Mouse (Mus musculus) midbrain, embryonic 13.5 days (tissue): ENCODE data around the gene B230217C12Rik. TPM values are rescaled to one million over a fixed set of nuclear protein-coding genes. Genes with fewer than 3 reads are reported as not detected.

ENCODE experiments used
- ATAC-seq: fragments of 200-750 bp; cut with Nextera tagmentation; 2 replicates; pipeline ENCODE4 v1.8.0; 2017; ENCODE audit warnings: mild to moderate bottlenecking, moderate TSS enrichment, moderate library complexity
- H3K27ac ChIP-seq: fragments of 300-500 bp; sonication (generic); 2 replicates; pipeline ENCODE4 v1.5.1; 2015; ENCODE audit warnings: inconsistent platforms, mild to moderate bottlenecking, moderate library complexity
- H3K27me3 ChIP-seq: fragments of 300-500 bp; sonication (generic); 2 replicates; pipeline ENCODE4 v1.6.1; 2015; ENCODE audit warnings: mild to moderate bottlenecking, inconsistent platforms
- H3K36me3 ChIP-seq: fragments of 300-500 bp; sonication (generic); 2 replicates; pipeline ENCODE4 v1.6.1; 2015; ENCODE audit warnings: mild to moderate bottlenecking, inconsistent platforms
- H3K4me1 ChIP-seq: fragments of 300-500 bp; sonication (generic); replicated peaks from 2 replicates; pipeline ENCODE4 v1.6.1; 2015; ENCODE audit warnings: inconsistent platforms
- H3K4me2 ChIP-seq: fragments of 300-500 bp; sonication (generic); replicated peaks from 2 replicates; pipeline ENCODE4 v1.6.1; 2015; ENCODE audit warnings: moderate library complexity, mild to moderate bottlenecking, inconsistent platforms
- H3K4me3 ChIP-seq: fragments of 300-500 bp; sonication (generic); replicated peaks from 2 replicates; pipeline ENCODE4 v1.5.1; 2015; ENCODE audit warnings: mild to moderate bottlenecking, inconsistent platforms
- H3K9ac ChIP-seq: fragments of 300-500 bp; sonication (generic); replicated peaks from 2 replicates; pipeline ENCODE4 v1.6.1; 2015; ENCODE audit warnings: mild to moderate bottlenecking, inconsistent platforms
- H3K9me3 ChIP-seq: fragments of 300-500 bp; sonication (generic); 2 replicates; pipeline ENCODE4 v1.6.1; 2016; ENCODE audit warnings: mild to moderate bottlenecking, inconsistent platforms
- WGBS: fragments of 180-500 bp; shearing (Covaris S2); methylation state at CpG from one replicate; pipeline ENCODE4 v1.1.7; 2015; 5-methylcytosine and 5-hydroxymethylcytosine counted together
- polyA plus RNA-seq: library from polyadenylated mRNA; unstranded; fragments of >200 nt; fragmentation: Nextera tagmentation; extraction: Ambion mirVana; gene quantifications from 2 replicates; pipeline ENCODE4 v1.2.1, GENCODE M21; 2015

Gene B230217C12Rik
- polyA plus RNA-seq = 23.2 and 24.8 TPM in 2 replicates

- peak within 1 kb of the TSS; percentile 95 for H3K27ac ChIP-seq
- WGBS = 2% methylated on average over 6 of the region's 6 CpGs
- peak within 1 kb of the TSS; percentile 63 for H3K4me2 ChIP-seq
- H3K4me1 ChIP-seq = peaks cover 19% of the 10 kb centered on the region
- H3K9ac ChIP-seq = peak within 1 kb of the TSS; percentile 76
- H3K36me3 ChIP-seq = peaks cover 24% of the 10 kb centered on the region
- no peaks in the 10 kb centered on the region for H3K9me3 ChIP-seq
- peak; percentile 65 for ATAC-seq
- no peaks in the 10 kb centered on the region for H3K27me3 ChIP-seq
- H3K4me3 ChIP-seq = peak within 1 kb of the TSS; percentile 63
These were observed at the start of gene B230217C12Rik for GRCm38 (mm10) chr11:97840539-97840954. Gene B230217C12Rik, plus strand, starts transcription at chr11:97840780.

GRCm38 (mm10) chr11:97793165-97793564, 47.4 kb upstream of the B230217C12Rik start:
- WGBS = 3% methylated on average over 2 of the region's 2 CpGs

DNA sequence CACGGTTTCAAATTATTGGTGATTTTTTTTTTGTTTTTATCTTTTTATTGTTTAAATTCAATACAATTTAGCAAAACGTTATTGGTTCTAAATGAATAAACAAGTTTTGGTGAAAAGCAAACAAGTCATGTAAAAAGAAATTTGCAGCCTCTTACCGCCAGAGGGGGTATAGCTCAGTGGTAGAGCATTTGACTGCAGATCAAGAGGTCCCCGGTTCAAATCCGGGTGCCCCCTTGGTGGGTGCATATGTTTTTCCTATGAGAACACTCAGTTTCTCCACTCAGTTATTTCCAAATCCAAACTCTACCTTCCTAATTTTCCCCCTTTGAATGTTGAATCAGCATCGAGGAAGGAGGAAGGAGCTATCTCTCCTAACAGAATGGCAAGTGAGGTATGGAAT, 43.7 kb upstream of the B230217C12Rik start:
- no peaks in the 10 kb centered on the region for H3K9me3 ChIP-seq
- H3K36me3 ChIP-seq = no peaks in the 10 kb centered on the region
- H3K4me1 ChIP-seq = peaks cover 16% of the 10 kb centered on the region
- no peak overlapping the region for H3K27ac ChIP-seq
- H3K4me3 ChIP-seq = no peak overlapping the region
- no peaks in the 10 kb centered on the region for H3K27me3 ChIP-seq
- no peak overlapping the region for H3K4me2 ChIP-seq
- H3K9ac ChIP-seq = no peak overlapping the region
- ATAC-seq = no peak
- 5% methylated on average over 6 of the region's 6 CpGs for WGBS

More at GRCm38 (mm10) chr11:97793165-97793564, 47.4 kb upstream of the B230217C12Rik start:
- no peak overlapping the region for H3K27ac ChIP-seq
- ATAC-seq = no peak
- no peaks in the 10 kb centered on the region for H3K27me3 ChIP-seq
- no peak overlapping the region for H3K4me3 ChIP-seq
- H3K4me1 ChIP-seq = no peaks in the 10 kb centered on the region
- no peak overlapping the region for H3K9ac ChIP-seq
- H3K4me2 ChIP-seq = no peak overlapping the region
- no peaks in the 10 kb centered on the region for H3K9me3 ChIP-seq
- no peaks in the 10 kb centered on the region for H3K36me3 ChIP-seq

DNA sequence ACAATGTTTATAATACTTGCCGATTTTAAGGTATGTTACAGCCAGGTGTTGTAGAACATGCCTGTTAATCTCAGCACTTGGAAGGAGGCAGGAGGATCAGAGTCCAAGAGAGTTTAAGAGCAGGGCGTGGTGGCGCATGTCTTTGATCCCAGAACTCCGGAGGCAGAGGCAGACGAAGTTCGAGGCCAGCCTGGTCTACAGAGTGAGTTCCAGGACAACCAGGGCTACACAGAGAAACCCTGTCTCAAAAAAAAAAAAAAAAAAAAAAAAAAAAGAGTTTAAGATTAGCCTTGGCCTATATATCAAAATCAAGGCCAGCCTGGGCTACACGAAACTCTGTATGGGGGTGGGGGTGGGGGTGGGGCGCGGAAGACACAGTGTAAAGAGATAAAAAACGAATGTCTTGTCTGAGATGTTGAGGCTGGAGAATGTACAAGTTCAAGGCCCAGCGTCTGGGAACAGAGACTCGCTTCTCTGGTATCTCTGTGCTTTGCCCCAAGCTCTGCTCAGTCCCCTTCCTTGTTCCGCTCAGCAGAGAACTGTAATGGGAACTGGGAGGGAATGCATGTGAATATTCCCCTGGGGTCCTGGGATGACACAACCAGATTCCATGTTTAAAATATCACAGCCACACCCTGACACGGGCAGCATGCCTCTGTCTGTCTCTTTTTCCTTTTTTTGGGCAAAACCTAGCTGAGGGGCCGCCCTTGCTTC, 43.1 kb upstream of the B230217C12Rik start:
- H3K4me1 ChIP-seq = peaks cover 22% of the 10 kb centered on the region
- H3K9ac ChIP-seq = no peak overlapping the region
- 59% methylated on average over 15 of the region's 15 CpGs for WGBS
- no peak overlapping the region for H3K27ac ChIP-seq
- H3K4me2 ChIP-seq = peak overlapping the region; percentile 84; the same call in 1 of the 2 replicates
- no peaks in the 10 kb centered on the region for H3K36me3 ChIP-seq
- no peak for ATAC-seq
- H3K27me3 ChIP-seq = no peaks in the 10 kb centered on the region
- H3K9me3 ChIP-seq = no peaks in the 10 kb centered on the region
- H3K4me3 ChIP-seq = no peak overlapping the region

DNA sequence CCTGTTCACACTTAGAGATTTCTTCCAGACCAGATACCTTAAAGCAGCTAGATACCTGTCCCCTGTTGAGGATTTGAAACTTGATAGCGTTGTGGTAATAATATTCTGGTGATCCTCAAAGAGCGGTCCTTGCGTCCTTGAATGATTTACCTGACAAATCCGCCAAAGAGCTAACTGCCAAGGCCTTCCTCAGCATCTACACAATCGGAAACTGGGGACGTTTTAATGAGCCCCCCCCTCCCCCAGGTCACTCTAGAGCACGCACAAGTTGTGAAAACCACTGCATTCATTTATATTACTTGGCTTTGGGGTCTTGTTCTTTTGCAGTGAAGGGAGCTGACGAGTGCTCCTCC, 42.5 kb upstream of the B230217C12Rik start:
- ATAC-seq = no peak
- peak overlapping the region; percentile 97; the same call in 1 of the 2 replicates for H3K4me3 ChIP-seq
- H3K4me2 ChIP-seq = peak overlapping the region; percentile 84
- WGBS = 37% methylated on average over 8 of the region's 8 CpGs
- H3K9ac ChIP-seq = no peak overlapping the region
- no peaks in the 10 kb centered on the region for H3K9me3 ChIP-seq
- no peak overlapping the region for H3K27ac ChIP-seq
- H3K36me3 ChIP-seq = no peaks in the 10 kb centered on the region
- no peaks in the 10 kb centered on the region for H3K27me3 ChIP-seq
- peaks cover 24% of the 10 kb centered on the region for H3K4me1 ChIP-seq

DNA sequence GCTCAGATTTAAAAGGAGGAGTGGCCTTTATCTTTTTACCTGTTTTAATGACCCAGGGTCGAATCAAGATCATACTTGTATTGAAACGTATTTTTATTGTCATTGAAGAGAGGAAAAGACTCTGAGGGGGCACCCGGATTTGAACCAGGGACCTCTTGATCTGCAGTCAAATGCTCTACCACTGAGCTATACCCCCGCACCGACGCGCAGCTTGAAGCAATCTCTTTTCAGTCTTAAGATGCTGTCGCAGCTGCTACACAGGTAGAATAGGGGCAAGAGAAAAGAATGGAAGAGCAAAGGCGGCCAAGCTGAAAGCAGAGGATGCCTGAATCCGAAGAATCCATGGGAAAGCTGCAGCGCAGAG, 41.8 kb upstream of the B230217C12Rik start, which contains the start of gene Lasp1:
Gene Lasp1 (plus strand): TSS at position 219 of the 364 bp plus-strand sequence.
- H3K27ac ChIP-seq = peak within 1 kb of the TSS; percentile 97
- ATAC-seq = peak; percentile 65
- no peaks in the 10 kb centered on the region for H3K36me3 ChIP-seq
- H3K4me3 ChIP-seq = peak within 1 kb of the TSS; percentile 97
- no peaks in the 10 kb centered on the region for H3K9me3 ChIP-seq
- WGBS = 2% methylated on average over 11 of the region's 11 CpGs
- no peaks in the 10 kb centered on the region for H3K27me3 ChIP-seq
- peaks cover 26% of the 10 kb centered on the region for H3K4me1 ChIP-seq
- peak within 1 kb of the TSS; percentile 98 for H3K9ac ChIP-seq
- H3K4me2 ChIP-seq = peak within 1 kb of the TSS; percentile 84

- peaks cover 32% of the 10 kb centered on the region for H3K4me1 ChIP-seq
- H3K27ac ChIP-seq = peak overlapping the region; percentile 97
- peak overlapping the region; percentile 98 for H3K9ac ChIP-seq
- H3K27me3 ChIP-seq = no peaks in the 10 kb centered on the region
- no peaks in the 10 kb centered on the region for H3K36me3 ChIP-seq
- ATAC-seq = peak; percentile 84
- peak overlapping the region; percentile 84 for H3K4me2 ChIP-seq
- H3K4me3 ChIP-seq = peak overlapping the region; percentile 97
- no peaks in the 10 kb centered on the region for H3K9me3 ChIP-seq
- WGBS = 0% methylated on average over 58 of the region's 71 CpGs
These were observed 41.2 kb upstream of the B230217C12Rik start for GRCm38 (mm10) chr11:97799146-97799993.

- Histone ChIP-seq H3K4me1 (peaks cover 40% of the 10 kb centered on the region), H3K9me3 (no peaks in the 10 kb centered on the region), H3K36me3 (no peaks in the 10 kb centered on the region), H3K27ac (peak overlapping the region; percentile 97), H3K4me3 (peak overlapping the region; percentile 97), H3K4me2 (peak overlapping the region; percentile 84), H3K9ac (peak overlapping the region; percentile 98), H3K27me3 (no peaks in the 10 kb centered on the region)
- peak; percentile 69 for ATAC-seq
- under 1% methylated on average over 35 of the region's 43 CpGs for WGBS
These were observed 40.4 kb upstream of the B230217C12Rik start for GRCm38 (mm10) chr11:97799994-97800690.

DNA sequence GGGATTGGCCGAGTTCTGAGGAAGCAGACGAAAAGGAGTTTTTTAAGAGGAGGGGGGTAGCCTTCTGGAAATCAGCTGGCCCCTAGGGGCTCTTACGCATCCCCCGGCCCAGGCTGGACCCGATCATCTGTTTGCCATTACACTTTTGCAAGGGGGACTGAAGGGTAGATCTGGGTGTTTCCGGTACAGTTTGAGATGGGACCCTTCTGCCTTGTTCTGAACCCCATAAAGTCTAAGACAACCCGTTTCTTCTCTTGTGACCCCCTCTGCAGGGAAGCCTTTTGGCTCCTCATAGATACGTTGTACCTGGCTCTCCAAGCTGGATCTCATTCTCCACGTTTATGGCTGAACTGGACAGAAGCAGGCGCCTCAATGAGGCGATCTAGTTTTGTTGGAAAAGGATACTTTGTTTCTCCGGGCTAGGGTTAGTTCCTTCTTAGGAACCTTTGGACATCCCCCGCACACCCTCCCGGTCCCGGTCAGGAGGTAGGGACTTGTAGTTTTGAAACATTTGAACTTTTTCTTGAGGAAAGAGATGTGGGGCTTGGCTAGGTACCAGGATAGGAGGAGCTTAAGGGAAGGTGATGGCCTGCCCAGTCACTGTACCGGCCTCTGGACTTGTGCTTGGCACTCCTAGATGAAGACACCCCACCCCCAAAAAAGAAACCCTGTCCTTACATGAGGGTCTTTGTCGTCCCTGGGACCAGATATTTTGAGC, 39.7 kb upstream of the B230217C12Rik start:
- Histone ChIP-seq H3K4me3 (peak overlapping the region; percentile 97), H3K27me3 (no peaks in the 10 kb centered on the region), H3K4me1 (peaks cover 47% of the 10 kb centered on the region), H3K36me3 (no peaks in the 10 kb centered on the region), H3K9me3 (no peaks in the 10 kb centered on the region), H3K4me2 (peak overlapping the region; percentile 84), H3K9ac (peak overlapping the region; percentile 98), H3K27ac (peak overlapping the region; percentile 97)
- no peak for ATAC-seq
- WGBS = 7% methylated on average over 17 of the region's 17 CpGs

GRCm38 (mm10) chr11:97801409-97802193, 39.0 kb upstream of the B230217C12Rik start:
- H3K4me3 ChIP-seq = peak overlapping the region; percentile 97
- ATAC-seq = no peak
- no peaks in the 10 kb centered on the region for H3K9me3 ChIP-seq
- 29% methylated on average over 8 of the region's 8 CpGs for WGBS
- no peaks in the 10 kb centered on the region for H3K27me3 ChIP-seq
- H3K4me2 ChIP-seq = peak overlapping the region; percentile 84
- H3K4me1 ChIP-seq = peaks cover 55% of the 10 kb centered on the region
- H3K27ac ChIP-seq = peak overlapping the region; percentile 97
- 0 out of 2 replicates have a peak, but pooled peaks cover 1% of the 10 kb centered on the region for H3K36me3 ChIP-seq
- peak overlapping the region; percentile 98 for H3K9ac ChIP-seq

- H3K4me1 ChIP-seq = peaks cover 60% of the 10 kb centered on the region
These were observed 38.4 kb upstream of the B230217C12Rik start for GRCm38 (mm10) chr11:97802194-97802470.

More at GRCm38 (mm10) chr11:97802194-97802470, 38.4 kb upstream of the B230217C12Rik start:
- Histone ChIP-seq H3K9me3 (no peaks in the 10 kb centered on the region), H3K27ac (no peak overlapping the region), H3K27me3 (no peaks in the 10 kb centered on the region), H3K36me3 (peaks cover 7% of the 10 kb centered on the region; the same call in 1 of the 2 replicates), H3K4me3 (peak overlapping the region; percentile 97; the same call in 1 of the 2 replicates), H3K4me2 (peak overlapping the region; percentile 84), H3K9ac (peak overlapping the region; percentile 98)
- no peak for ATAC-seq
- 54% methylated on average over 1 of the region's 1 CpGs for WGBS
